Mouse (Mus musculus) CH12.LX (cell line): ENCODE measurements around the gene Srgap1. TPM values are rescaled to one million over a fixed set of nuclear protein-coding genes. Genes with fewer than 3 reads are reported as not detected.
"Not testable (repeated sequence)": the region's sequence is repeated elsewhere in the genome, so short reads cannot be mapped to it uniquely, and the experiment has no call there.

Experiments used
- DNase-seq: peaks from one replicate; pipeline ENCODE4 v3.0.0-alpha.2; 2013; ENCODE audit errors: extremely low read depth
- H3K27ac ChIP-seq: 2 replicates; pipeline ENCODE4 v1.5.1; 2012; ENCODE audit warnings: low read depth, mild to moderate bottlenecking, control low read depth, moderate library complexity; ENCODE audit not compliant: insufficient read depth
- H3K27me3 ChIP-seq: replicated peaks from 2 replicates; pipeline ENCODE3; 2012; ENCODE audit warnings: inconsistent platforms
- H3K36me3 ChIP-seq, 2 experiments: replicated peaks in 1 of 2; 2 replicates each; pipeline versions ENCODE3 to v1.6.1; 2012; ENCODE audit warnings: inconsistent platforms in 1 of 2, low read length in 1 of 2, mild to moderate bottlenecking in 1 of 2, mixed read lengths in 1 of 2, moderate library complexity in 1 of 2; ENCODE audit not compliant: control insufficient read depth in 1 of 2, insufficient read depth in 1 of 2
- H3K4me1 ChIP-seq, 2 experiments: 2 replicates each; pipeline ENCODE4 v1.6.1; 2012; ENCODE audit warnings: inconsistent platforms in 1 of 2, moderate library complexity in 1 of 2; ENCODE audit not compliant: insufficient read depth in 2 of 2, control insufficient read depth in 1 of 2
- H3K4me2 ChIP-seq: 2 replicates; pipeline ENCODE4 v1.6.1; 2012; ENCODE audit warnings: low read depth, mild to moderate bottlenecking, control low read depth; ENCODE audit not compliant: poor library complexity, insufficient read depth, severe bottlenecking
- H3K4me3 ChIP-seq, 3 experiments: fragments of 150-350 bp in 1 of 3; sonication (generic) in 1 of 3; replicated peaks in 1 of 3; 2 replicates each; pipeline versions ENCODE3 to v1.5.1; 2011 to 2012; ENCODE audit warnings: low read depth in 2 of 3, low read length in 2 of 3, mild to moderate bottlenecking in 2 of 3, moderate library complexity in 2 of 3, control low read depth in 1 of 3, improper control_type of control experiment in 1 of 3, inconsistent platforms in 1 of 3, mixed read lengths in 1 of 3; ENCODE audit not compliant: poor library complexity in 1 of 3
- H3K79me2 ChIP-seq: replicated peaks from 2 replicates; pipeline ENCODE4 v1.6.1; 2012; ENCODE audit warnings: mild to moderate bottlenecking, moderate library complexity; ENCODE audit not compliant: control insufficient read depth, poor library complexity, insufficient read depth, severe bottlenecking; ENCODE audit errors: extremely low read depth
- H3K9ac ChIP-seq: 2 replicates; pipeline ENCODE4 v1.6.1; 2012; ENCODE audit warnings: low read depth, mild to moderate bottlenecking, control low read depth, moderate library complexity; ENCODE audit not compliant: insufficient read depth
- H3K9me3 ChIP-seq: replicated peaks from 2 replicates; pipeline ENCODE3; 2012; ENCODE audit warnings: low read length, inconsistent platforms, mixed read lengths
- CHD2 ChIP-seq: IDR thresholded peaks from 2 replicates; pipeline ENCODE4 v1.6.1; 2011; ENCODE audit warnings: low read length, improper control_type of control experiment
- CTCF ChIP-seq, 2 experiments: IDR thresholded peaks in 1 of 2; conservative IDR thresholded peaks in 1 of 2; 2 replicates each; pipeline ENCODE4 v1.5.1; 2011 to 2012; ENCODE audit warnings: low read depth in 2 of 2, low read length in 2 of 2, improper control_type of control experiment in 1 of 2, inconsistent platforms in 1 of 2, mild to moderate bottlenecking in 1 of 2, moderate library complexity in 1 of 2
- EP300 ChIP-seq: IDR thresholded peaks from 2 replicates; pipeline ENCODE4 v1.6.1; 2011; ENCODE audit warnings: low read length, improper control_type of control experiment
- ETS1 ChIP-seq: conservative IDR thresholded peaks from 2 replicates; pipeline ENCODE4 v1.6.1; 2012; ENCODE audit warnings: low read depth, mild to moderate bottlenecking, inconsistent platforms, low read length, improper control_type of control experiment, moderate library complexity
- HCFC1 ChIP-seq: IDR thresholded peaks from 2 replicates; pipeline ENCODE4 v1.6.1; 2012; ENCODE audit warnings: low read depth, mild to moderate bottlenecking, inconsistent platforms, low read length, improper control_type of control experiment
- IRF4 ChIP-seq: IDR thresholded peaks from 2 replicates; pipeline ENCODE4 v1.6.1; 2014; ENCODE audit warnings: low read depth, mild to moderate bottlenecking, inconsistent platforms, low read length, improper control_type of control experiment
- JUN ChIP-seq: IDR thresholded peaks from 2 replicates; pipeline ENCODE4 v1.6.1; 2011; ENCODE audit warnings: low read depth, mild to moderate bottlenecking, low read length, improper control_type of control experiment, moderate library complexity; ENCODE audit not compliant: insufficient read depth
- MAFK ChIP-seq: IDR thresholded peaks from 2 replicates; pipeline ENCODE4 v1.6.1; 2011; ENCODE audit warnings: low read length, improper control_type of control experiment; ENCODE audit not compliant: insufficient replicate concordance
- NELFE ChIP-seq: IDR thresholded peaks from 2 replicates; pipeline ENCODE4 v1.6.1; 2011; ENCODE audit warnings: low read depth, low read length, improper control_type of control experiment
- NRF1 ChIP-seq: IDR thresholded peaks from 2 replicates; pipeline ENCODE4 v1.6.1; 2014; ENCODE audit warnings: low read depth, mild to moderate bottlenecking, inconsistent platforms, low read length, improper control_type of control experiment, moderate library complexity
- POLR2AphosphoS2 ChIP-seq: IDR thresholded peaks from 2 replicates; pipeline ENCODE4 v1.6.1; 2011; ENCODE audit warnings: low read depth, low read length, improper control_type of control experiment
- RAD21 ChIP-seq: IDR thresholded peaks from 2 replicates; pipeline ENCODE4 v1.6.1; 2011; ENCODE audit warnings: low read depth, mild to moderate bottlenecking, low read length, improper control_type of control experiment, moderate library complexity
- SMC3 ChIP-seq: IDR thresholded peaks from 2 replicates; pipeline ENCODE4 v1.6.1; 2011; ENCODE audit warnings: low read depth, low read length, improper control_type of control experiment
- UBTF ChIP-seq: IDR thresholded peaks from 2 replicates; pipeline ENCODE4 v1.6.1; 2012; ENCODE audit warnings: low read depth, mild to moderate bottlenecking, inconsistent platforms, low read length, improper control_type of control experiment, moderate library complexity
- ZKSCAN1 ChIP-seq: IDR thresholded peaks from 2 replicates; pipeline ENCODE4 v1.6.1; 2012; ENCODE audit warnings: low read depth, inconsistent platforms, low read length, improper control_type of control experiment, borderline replicate concordance
- dilution Hi-C: fragments of 300-500 bp; cut with MboI; formaldehyde crosslinking; loops from 2 replicates; pipeline ENCODE4 v1.14.3; 2020; ENCODE audit warnings: low sequenced_read_pairs; ENCODE audit not compliant: extremely low pct_unique_long_range_greater_than_20kb, extremely low pct_ligation_motif_present
- in situ Hi-C: fragments of 300-500 bp; cut with MboI; formaldehyde crosslinking; loops from 3 replicates; pipeline ENCODE4 v1.14.3; 2019; ENCODE audit warnings: low sequenced_read_pairs, low pct_ligation_motif_present, low pct_unique_long_range_greater_than_20kb, mixed read lengths
- polyA plus RNA-seq: library from polyadenylated mRNA; unstranded; fragments of >175 nt; gene quantifications from 2 replicates; pipeline ENCODE4 v1.2.1, GENCODE M21; 2012; ENCODE audit warnings: low read depth; ENCODE audit not compliant: insufficient read length
- total RNA-seq, 2 experiments: library from RNA; depleted of rRNA; stranded (reverse); fragments of 300-350 nt in 1 of 2; fragments of >200 nt in 1 of 2; gene quantifications; 2 replicates each; pipeline ENCODE4 v1.2.3; 2012 to 2014

Gene Srgap1
- total and polyA plus RNA-seq, 3 experiments, result not detected

DNA sequence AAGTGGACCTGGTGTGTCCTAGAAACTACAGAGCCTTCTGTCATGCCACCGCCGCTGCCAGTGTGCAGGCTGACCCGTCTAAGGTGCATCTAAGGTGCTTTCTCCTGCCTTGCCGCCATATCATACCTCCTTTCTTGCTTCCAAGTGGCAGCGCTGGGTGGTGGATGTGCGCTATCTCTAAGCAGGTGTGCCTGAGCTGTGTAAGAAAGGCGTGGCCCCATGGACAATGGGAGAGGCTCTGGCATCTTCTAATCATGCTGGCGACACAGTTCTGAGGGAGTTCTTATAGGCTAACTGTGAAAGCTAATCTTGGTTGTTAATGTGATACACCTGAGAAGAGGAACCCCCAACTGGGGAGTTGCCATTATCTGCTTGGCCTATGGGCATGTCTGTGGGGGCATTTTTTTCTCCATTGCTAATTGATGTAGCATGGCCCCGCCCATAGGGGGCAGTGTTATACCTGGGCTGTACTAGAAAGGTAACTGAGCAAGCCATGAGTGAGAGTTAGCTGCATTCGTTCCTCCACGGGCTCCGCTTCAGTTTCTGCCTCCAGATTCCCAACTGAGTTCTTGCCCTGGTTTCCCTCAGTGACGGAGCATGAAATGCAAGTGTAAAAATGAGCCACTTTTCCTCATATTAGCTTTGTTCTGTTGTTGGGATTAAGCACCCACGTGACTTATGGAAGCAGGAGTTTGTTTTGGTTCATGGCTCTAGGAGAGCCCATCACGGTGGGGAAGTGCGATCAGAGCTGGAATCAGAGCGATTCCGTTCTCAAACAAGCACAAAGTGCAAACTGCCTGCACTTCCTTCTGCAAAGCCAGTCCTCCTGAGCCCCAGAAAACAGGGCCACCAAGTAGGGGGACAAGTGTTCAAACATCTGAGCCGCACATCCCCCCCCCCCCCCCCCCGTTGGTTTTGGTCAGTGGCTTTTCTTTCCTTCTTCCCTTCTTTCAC lies 276.2 kb downstream of the Srgap1 start (continued):
- TF ChIP-seq ZKSCAN1, result no peak
- no peak for TF ChIP-seq CHD2
- no peak for TF ChIP-seq UBTF
- TF ChIP-seq JUN, result no peak
- no peak for TF ChIP-seq NRF1

DNA sequence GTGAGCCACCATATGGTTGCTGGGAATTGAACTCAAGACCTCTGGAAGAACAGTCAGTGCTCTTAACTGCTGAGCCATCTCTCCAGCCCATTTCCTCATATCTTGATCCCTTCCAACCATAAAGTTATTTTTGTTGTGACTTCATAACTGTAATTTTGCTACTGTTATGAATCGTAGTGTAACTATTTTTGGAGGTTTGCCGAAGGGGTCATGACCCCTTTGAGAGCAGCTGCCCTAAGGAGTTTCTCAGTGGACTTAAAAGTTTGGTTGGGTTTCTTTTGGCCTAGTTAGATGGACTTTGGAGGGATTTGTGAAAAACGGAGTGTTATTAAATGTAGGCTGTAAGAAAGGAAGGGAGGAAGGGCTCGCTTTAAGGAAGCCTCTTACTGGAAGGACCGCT lies 277.4 kb downstream of the Srgap1 start:
- H3K4me3 ChIP-seq, result no peak overlapping the region
- TF ChIP-seq HCFC1 (no peak), JUN (no peak), ETS1 (no peak), EP300 (no peak), NELFE (no peak), MAFK (no peak), POLR2AphosphoS2 (no peak), IRF4 (no peak)
- TF ChIP-seq, all 38 proteins: peak for 0
- Histone ChIP-seq H3K36me3 (no peaks in the 10 kb centered on the region), H3K27ac (no peak overlapping the region), H3K27me3 (no peaks in the 10 kb centered on the region), H3K4me2 (no peak overlapping the region), H3K9ac (no peak overlapping the region), H3K4me1 (no peaks in the 10 kb centered on the region), H3K79me2 (no peaks in the 10 kb centered on the region), H3K9me3 (no peaks in the 10 kb centered on the region)
- DNase-seq, result no peak
- dilution Hi-C loops, result no loop called here
- in situ Hi-C loops, result loop anchor here (10.0 to 25.0 kb wide), 2 partner anchors 75 to 293 kb away; no protein-coding TSS in a partner anchor

DNA sequence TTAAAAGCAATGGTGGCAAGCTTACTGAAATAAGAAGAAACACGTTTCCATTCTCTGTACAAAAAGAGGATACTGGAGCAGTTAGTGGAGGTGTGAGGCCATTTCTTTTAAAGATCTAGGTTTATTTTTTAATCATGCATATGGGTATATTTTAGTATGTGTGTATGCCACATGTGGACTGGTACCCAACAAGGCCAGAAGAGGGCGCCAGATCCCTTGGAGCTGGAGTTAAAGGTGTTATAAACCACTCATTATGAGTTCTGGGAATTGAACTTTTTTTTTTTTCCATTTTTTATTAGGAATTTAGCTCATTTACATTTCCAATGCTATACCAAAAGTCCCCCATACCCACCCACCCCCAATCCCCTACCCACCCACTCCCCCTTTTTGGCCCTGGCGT lies 279.8 kb downstream of the Srgap1 start:
- H3K9me3 ChIP-seq, H3K36me3 ChIP-seq, H3K79me2 ChIP-seq, H3K9ac ChIP-seq, H3K27me3 ChIP-seq, H3K4me3 ChIP-seq, H3K27ac ChIP-seq, H3K4me2 ChIP-seq, H3K4me1 ChIP-seq, dilution Hi-C loops, DNase-seq: not testable (repeated sequence)
- peak; percentile 47 for TF ChIP-seq RAD21
- peak; percentile 24 to 57; a peak in 3 of 4 replicates for TF ChIP-seq CTCF (conservative IDR thresholded peaks at IDR 0.05 in 1 of 2, IDR thresholded peaks at IDR 0.05 in 1 of 2; ENCODE audit: low read depth in 2 of 2, low read length in 2 of 2)
- TF ChIP-seq SMC3, result peak; percentile 26
- in situ Hi-C loops, result loop anchor here (10.0 to 25.0 kb wide), 2 partner anchors 72 to 295 kb away; no protein-coding TSS in a partner anchor
